Mouse (Mus musculus) olfactory bulb, adult 2 months (tissue): ENCODE measurements around the gene Lclat1.

Experiments
- CTCF ChIP-seq: fragments of 200-500 bp; IDR thresholded peaks from 2 replicates; pipeline ENCODE4 v1.5.1; 2012; ENCODE audit warnings: low read depth, mild to moderate bottlenecking, low read length, moderate library complexity; ENCODE audit not compliant: insufficient read depth
- POLR2A ChIP-seq: fragments of 200-500 bp; IDR thresholded peaks from 2 replicates; pipeline ENCODE4 v1.6.1; 2012; ENCODE audit warnings: mild to moderate bottlenecking, low read depth, low read length, moderate library complexity; ENCODE audit not compliant: insufficient read depth

DNA sequence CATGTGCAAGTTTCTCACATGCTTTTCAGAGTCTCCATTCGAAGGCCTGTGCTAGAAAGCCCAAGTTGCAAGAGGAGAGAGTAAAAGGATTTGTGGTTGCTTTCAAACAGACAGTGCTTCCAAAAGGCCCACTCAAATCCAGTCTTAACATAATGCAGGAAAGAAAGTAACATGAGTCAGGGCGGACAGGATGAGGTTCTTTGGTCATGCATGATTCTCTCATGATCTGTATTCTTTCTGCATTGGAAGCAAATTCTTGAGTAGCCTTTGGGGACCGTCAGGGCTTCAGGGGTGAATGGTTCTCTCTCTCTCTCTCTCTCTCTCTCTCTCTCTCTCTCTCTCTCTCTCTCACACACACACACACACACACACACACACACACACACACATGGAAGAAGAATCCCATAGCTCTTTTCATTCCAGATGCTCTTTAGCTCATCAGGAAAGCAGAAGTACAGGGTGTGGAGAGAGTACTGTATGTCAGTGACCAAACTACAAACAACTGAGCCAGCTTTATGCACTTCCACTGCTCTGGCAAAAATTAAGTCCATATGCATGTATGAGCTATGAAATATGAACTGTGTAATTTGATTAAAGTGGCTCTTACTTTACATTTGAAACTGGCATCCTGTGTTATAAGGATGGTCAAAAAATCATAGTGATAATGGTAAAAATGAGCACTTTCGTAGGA lies 25.1 kb upstream of the Lclat1 start:
- TF ChIP-seq CTCF (no peak), POLR2A (no peak)
